ENCODE assay signal across 9 mouse cellular contexts in genomic region chr7:141264761-141265410, GRCm38 (mm10). TPM values are rescaled to one million over a fixed set of nuclear protein-coding genes. Genes with fewer than 3 reads are reported as not detected.
A peak's percentile ranks its signal among the peaks of the same experiment; 100 is the strongest.
DNase-seq lines count a peak whose midpoint lies in the region; ATAC-seq lines count a peak whose summit lies in the region.
"Had no signal": no experiment of that assay in that cellular context is flagged by ENCODE, and none has a peak within 500 bp of the region (broad histone marks: within the 10 kb centered on the region; RNA-seq: fewer than 3 reads in every experiment).

No protein-coding gene starts in this region.

- H3K27ac ChIP-seq in hindbrain, embryonic 10.5 days = no peak overlapping the region
- no peak overlapping the region for H3K27ac ChIP-seq in hindbrain, embryonic 16.5 days (ENCODE audit: low read depth, low read length)
- H3K27ac ChIP-seq in heart, embryonic 11.5 days (ENCODE audit: low read depth, low read length) = no peak overlapping the region
- no peak overlapping the region for H3K27ac ChIP-seq in stomach, embryonic 15.5 days
- H3K27ac ChIP-seq: embryonic facial prominence, embryonic 12.5 days had no signal

- H3K27me3 ChIP-seq in hindbrain, embryonic 10.5 days (ENCODE audit: insufficient read depth, poor library complexity, severe bottlenecking) = no peaks in the 10 kb centered on the region
- no peaks in the 10 kb centered on the region; the same call in 1 of the 2 replicates for H3K27me3 ChIP-seq in hindbrain, embryonic 16.5 days (replicated peaks; ENCODE audit: control insufficient read depth, insufficient read depth, low read length)
- no peaks in the 10 kb centered on the region for H3K27me3 ChIP-seq in heart, embryonic 11.5 days (ENCODE audit: control insufficient read depth, insufficient read depth, low read length)
- H3K27me3 ChIP-seq in stomach, embryonic 15.5 days (replicated peaks) = no peaks in the 10 kb centered on the region
- H3K27me3 ChIP-seq: embryonic facial prominence, embryonic 12.5 days had no signal

- DNase-seq in hindbrain, embryonic 10.5 days (ENCODE audit: low spot score) = peak; percentile 33
- peak; percentile 70 to 76 for DNase-seq in adrenal gland, postnatal 36 days
- DNase-seq in kidney, postnatal 4 days = peak; percentile 64 to 77
- DNase-seq in left cerebral cortex, postnatal 4 days = no peak

- H3K9me3 ChIP-seq in hindbrain, embryonic 10.5 days = no peaks in the 10 kb centered on the region
- no peaks in the 10 kb centered on the region for H3K9me3 ChIP-seq in hindbrain, embryonic 16.5 days (ENCODE audit: control insufficient read depth, low read length)
- H3K9me3 ChIP-seq in heart, embryonic 11.5 days (replicated peaks; ENCODE audit: control insufficient read depth, low read length) = no peaks in the 10 kb centered on the region
- H3K9me3 ChIP-seq in stomach, embryonic 15.5 days = no peaks in the 10 kb centered on the region
- H3K9me3 ChIP-seq: embryonic facial prominence, embryonic 12.5 days had no signal

- 44% methylated on average over 12 of the region's 12 CpGs for WGBS in hindbrain, embryonic 10.5 days
- 39% methylated on average over 12 of the region's 12 CpGs for WGBS in hindbrain, embryonic 16.5 days
- WGBS in heart, embryonic 11.5 days (ENCODE audit: insufficient replicate concordance) = 31% methylated on average over 12 of the region's 12 CpGs
- WGBS in stomach, embryonic 15.5 days = 30% methylated on average over 12 of the region's 12 CpGs

- peak overlapping the region; percentile 16; the same call in 1 of the 2 replicates for H3K4me3 ChIP-seq in hindbrain, embryonic 10.5 days
- no peak overlapping the region for H3K4me3 ChIP-seq in hindbrain, embryonic 16.5 days (ENCODE audit: low read length)
- 0 out of 2 replicates have a peak overlapping the region, but pooled peaks have one; percentile 54 for H3K4me3 ChIP-seq in heart, embryonic 11.5 days (ENCODE audit: low read depth, low read length)
- no peak overlapping the region for H3K4me3 ChIP-seq in stomach, embryonic 15.5 days (replicated peaks)

- H3K4me2 ChIP-seq in hindbrain, embryonic 16.5 days (ENCODE audit: low read length) = no peak overlapping the region
- peak overlapping the region; percentile 94 for H3K4me2 ChIP-seq in heart, embryonic 11.5 days
- H3K4me2 ChIP-seq in stomach, embryonic 15.5 days = peak overlapping the region; percentile 93

- no peak overlapping the region; the same call in 1 of the 2 replicates for H3K9ac ChIP-seq in hindbrain, embryonic 16.5 days (ENCODE audit: low read depth, low read length)
- H3K9ac ChIP-seq in heart, embryonic 11.5 days (ENCODE audit: low read depth, low read length) = peak overlapping the region; percentile 39; the same call in 1 of the 2 replicates
- no peak overlapping the region for H3K9ac ChIP-seq in stomach, embryonic 15.5 days

- peaks cover 50% of the 10 kb centered on the region for H3K36me3 ChIP-seq in hindbrain, embryonic 10.5 days
- peaks cover 40% of the 10 kb centered on the region for H3K36me3 ChIP-seq in hindbrain, embryonic 16.5 days (ENCODE audit: control insufficient read depth, insufficient read depth, low read length)
- H3K36me3 ChIP-seq in heart, embryonic 11.5 days (ENCODE audit: control insufficient read depth, insufficient read depth, low read length) = peaks cover 33% of the 10 kb centered on the region
- peaks cover 46% of the 10 kb centered on the region for H3K36me3 ChIP-seq in stomach, embryonic 15.5 days

- no peak for ATAC-seq in hindbrain, embryonic 16.5 days
- ATAC-seq in heart, embryonic 11.5 days (replicated peaks; ENCODE audit: insufficient number of reproducible peaks, low FRiP score, low TSS enrichment) = 0 out of 2 replicates have a peak, but pooled peaks have one; percentile 39
- ATAC-seq in megakaryocyte-erythroid progenitor cell, adult 5-6 weeks (replicated peaks; ENCODE audit: low FRiP score, low TSS enrichment, poor library complexity, severe bottlenecking) = peak; percentile 73
- ATAC-seq in stomach, embryonic 15.5 days (ENCODE audit: insufficient read depth, low FRiP score, low read depth) = 0 out of 2 replicates have a peak, but pooled peaks have one; percentile 33

- intact Hi-C loops in left cerebral cortex, postnatal 4 days (cut with DNase I) = loop anchor here (10.0 kb wide), 1 partner anchor 100 kb away; no protein-coding TSS in a partner anchor

- H3K4me1 ChIP-seq in hindbrain, embryonic 10.5 days (replicated peaks) = peaks cover 18% of the 10 kb centered on the region
- H3K4me1 ChIP-seq in hindbrain, embryonic 16.5 days (ENCODE audit: control insufficient read depth, insufficient read depth, low read depth, low read length) = peaks cover 3% of the 10 kb centered on the region; the same call in 1 of the 2 replicates
- peaks cover 11% of the 10 kb centered on the region; the same call in 1 of the 2 replicates for H3K4me1 ChIP-seq in heart, embryonic 11.5 days (ENCODE audit: control insufficient read depth, insufficient read depth, low read length)
- H3K4me1 ChIP-seq in stomach, embryonic 15.5 days = peaks cover 9% of the 10 kb centered on the region

RNA-seq across cellular contexts. Expression of gene Irf7, which starts 1.4 kb away (rescaled TPM):
- polyA plus RNA-seq in hindbrain, embryonic 10.5 days (2016; fragmentation: Nextera tagmentation; extraction: Ambion mirVana) = 1.0 and 1.2 TPM in 2 replicates
- polyA plus RNA-seq in hindbrain, embryonic 16.5 days (2015; fragmentation: Nextera tagmentation; extraction: Ambion mirVana) = 1.8 and 2.0 TPM in 2 replicates
- total RNA-seq in adrenal gland, postnatal 36 days (2021) = 10 to 100 TPM; 13.5 to 14.9 TPM
- 0.99 and 1.2 TPM in 2 replicates for polyA plus RNA-seq in heart, embryonic 11.5 days (2014; fragmentation: Nextera tagmentation; extraction: Ambion mirVana)
- total RNA-seq in megakaryocyte-erythroid progenitor cell, adult 5-6 weeks (2014; fragmentation: Nextera tagmentation) = 6.4 and 27.5 TPM in 2 replicates
- total RNA-seq in megakaryocyte-erythroid progenitor cell, adult 5-6 weeks (2017) = 9.7 and 9.9 TPM in 2 replicates
- polyA plus RNA-seq in stomach, embryonic 15.5 days (2015; fragmentation: Nextera tagmentation; extraction: Ambion mirVana) = 4.6 and 5.7 TPM in 2 replicates
- 1 to 10 TPM in 1 of 2 experiments, under 1 TPM in 1; 0.28 to 1.1 TPM for total RNA-seq in left cerebral cortex, postnatal 4 days (2021)

RNA-seq across cellular contexts. Expression of gene Cdhr5, which starts 11.7 kb away (rescaled TPM):
- polyA plus RNA-seq in hindbrain, embryonic 10.5 days (2016; fragmentation: Nextera tagmentation; extraction: Ambion mirVana) = 0.32 TPM in 1 of 2 replicates, not detected in the other
- polyA plus RNA-seq in hindbrain, embryonic 16.5 days (2015; fragmentation: Nextera tagmentation; extraction: Ambion mirVana) = 0.29 TPM in 1 of 2 replicates, not detected in the other
- total RNA-seq in adrenal gland, postnatal 36 days (2021) = 10 to 100 TPM in 1 of 2 experiments, 1 to 10 TPM in 1; 3.3 to 17.3 TPM
- not detected in 2 replicates for polyA plus RNA-seq in heart, embryonic 11.5 days (2014; fragmentation: Nextera tagmentation; extraction: Ambion mirVana)
- not detected in 2 replicates for total RNA-seq in megakaryocyte-erythroid progenitor cell, adult 5-6 weeks (2014; fragmentation: Nextera tagmentation)
- total RNA-seq in megakaryocyte-erythroid progenitor cell, adult 5-6 weeks (2017) = not detected in 2 replicates
- polyA plus RNA-seq in stomach, embryonic 15.5 days (2015; fragmentation: Nextera tagmentation; extraction: Ambion mirVana) = 14.5 and 18.4 TPM in 2 replicates
- not detected for total RNA-seq in left cerebral cortex, postnatal 4 days (2021)
- polyA plus RNA-seq: embryonic facial prominence, embryonic 12.5 days had no signal

RNA-seq across cellular contexts. Expression of gene Sct, which starts 14.0 kb away (rescaled TPM):
- polyA plus RNA-seq in hindbrain, embryonic 10.5 days (2016; fragmentation: Nextera tagmentation; extraction: Ambion mirVana) = 8.2 and 12.3 TPM in 2 replicates
- 3.5 and 6.1 TPM in 2 replicates for polyA plus RNA-seq in hindbrain, embryonic 16.5 days (2015; fragmentation: Nextera tagmentation; extraction: Ambion mirVana)
- total RNA-seq in adrenal gland, postnatal 36 days (2021) = 1 to 10 TPM in 1 of 2 experiments, under 1 TPM in 1; 0.63 to 1.2 TPM
- 2.2 and 3.0 TPM in 2 replicates for polyA plus RNA-seq in heart, embryonic 11.5 days (2014; fragmentation: Nextera tagmentation; extraction: Ambion mirVana)
- total RNA-seq in megakaryocyte-erythroid progenitor cell, adult 5-6 weeks (2014; fragmentation: Nextera tagmentation) = not detected in 2 replicates
- total RNA-seq in megakaryocyte-erythroid progenitor cell, adult 5-6 weeks (2017) = not detected in 2 replicates
- polyA plus RNA-seq in stomach, embryonic 15.5 days (2015; fragmentation: Nextera tagmentation; extraction: Ambion mirVana) = 44.2 and 48.8 TPM in 2 replicates
- total RNA-seq in left cerebral cortex, postnatal 4 days (2021) = under 1 TPM; 0.62 to 0.86 TPM

RNA-seq across cellular contexts. Expression of gene Drd4, which starts 26.9 kb away (rescaled TPM):
- 0.34 and 0.35 TPM in 2 replicates for polyA plus RNA-seq in hindbrain, embryonic 10.5 days (2016; fragmentation: Nextera tagmentation; extraction: Ambion mirVana)
- 0.64 and 1.00 TPM in 2 replicates for polyA plus RNA-seq in hindbrain, embryonic 16.5 days (2015; fragmentation: Nextera tagmentation; extraction: Ambion mirVana)
- under 1 TPM in 1 of 2 experiments, not detected in 1; 0.56 TPM for total RNA-seq in adrenal gland, postnatal 36 days (2021)
- polyA plus RNA-seq in heart, embryonic 11.5 days (2014; fragmentation: Nextera tagmentation; extraction: Ambion mirVana) = 0.10 and 0.17 TPM in 2 replicates
- total RNA-seq in megakaryocyte-erythroid progenitor cell, adult 5-6 weeks (2014; fragmentation: Nextera tagmentation) = not detected in 2 replicates
- total RNA-seq in megakaryocyte-erythroid progenitor cell, adult 5-6 weeks (2017) = not detected in 2 replicates
- 0.19 and 0.28 TPM in 2 replicates for polyA plus RNA-seq in stomach, embryonic 15.5 days (2015; fragmentation: Nextera tagmentation; extraction: Ambion mirVana)
- under 1 TPM; 0.48 to 0.54 TPM for total RNA-seq in left cerebral cortex, postnatal 4 days (2021)

RNA-seq across cellular contexts. Expression of gene Phrf1, which starts 36.3 kb away (rescaled TPM):
- polyA plus RNA-seq in hindbrain, embryonic 10.5 days (2016; fragmentation: Nextera tagmentation; extraction: Ambion mirVana) = 106 and 108 TPM in 2 replicates
- 57.1 and 67.4 TPM in 2 replicates for polyA plus RNA-seq in hindbrain, embryonic 16.5 days (2015; fragmentation: Nextera tagmentation; extraction: Ambion mirVana)
- total RNA-seq in adrenal gland, postnatal 36 days (2021) = 10 to 100 TPM; 70.5 to 89.3 TPM
- polyA plus RNA-seq in heart, embryonic 11.5 days (2014; fragmentation: Nextera tagmentation; extraction: Ambion mirVana) = 50.2 and 51.1 TPM in 2 replicates
- 114 and 119 TPM in 2 replicates for total RNA-seq in megakaryocyte-erythroid progenitor cell, adult 5-6 weeks (2014; fragmentation: Nextera tagmentation)
- total RNA-seq in megakaryocyte-erythroid progenitor cell, adult 5-6 weeks (2017) = 53.9 and 79.3 TPM in 2 replicates
- 58.8 and 63.4 TPM in 2 replicates for polyA plus RNA-seq in stomach, embryonic 15.5 days (2015; fragmentation: Nextera tagmentation; extraction: Ambion mirVana)
- 10 to 100 TPM; 81.2 to 89.1 TPM for total RNA-seq in left cerebral cortex, postnatal 4 days (2021)

Comparison
In these comparisons a context has a peak if more than half of its experiments do, and no peak if none do; other contexts are left out.
1. H3K4me3 ChIP-seq: peak in hindbrain, embryonic 10.5 days (single experiment) and heart, embryonic 11.5 days (single experiment); none in hindbrain, embryonic 16.5 days (single experiment) and stomach, embryonic 15.5 days (single experiment).
2. RNA of gene Cdhr5, which starts 11.7 kb away (polyA plus RNA-seq): 14.5 to 18.4 TPM in stomach, embryonic 15.5 days; 0.32 TPM in hindbrain, embryonic 10.5 days, 0.29 TPM in hindbrain, embryonic 16.5 days and not detected in heart, embryonic 11.5 days; every median in the first group is over 10 times any median in the second.